Mouse (Mus musculus): Measurements from ENCODE around the gene Bmp7.

Gene Bmp7

DNA sequence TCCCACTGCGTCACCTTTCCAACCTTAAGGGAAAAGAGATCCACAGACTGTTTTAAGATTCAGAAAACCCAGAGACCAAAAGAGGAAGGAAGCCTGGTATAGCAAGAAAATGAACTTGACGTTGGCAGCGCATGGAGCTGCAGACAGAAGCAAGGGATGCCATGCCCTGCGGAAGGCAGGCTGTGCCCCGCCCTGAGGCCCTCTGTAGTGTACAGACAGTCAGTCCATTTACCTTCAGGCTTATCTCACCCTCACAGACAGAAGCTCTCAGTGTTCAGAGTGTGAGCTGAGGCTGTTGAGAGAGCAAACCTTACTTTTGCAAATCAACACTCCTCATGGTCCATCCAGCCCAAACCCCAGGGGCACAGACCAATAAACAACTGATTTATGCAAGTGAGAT is 35.1 kb downstream of the Bmp7 start:
- no peak for DNase-seq

DNA sequence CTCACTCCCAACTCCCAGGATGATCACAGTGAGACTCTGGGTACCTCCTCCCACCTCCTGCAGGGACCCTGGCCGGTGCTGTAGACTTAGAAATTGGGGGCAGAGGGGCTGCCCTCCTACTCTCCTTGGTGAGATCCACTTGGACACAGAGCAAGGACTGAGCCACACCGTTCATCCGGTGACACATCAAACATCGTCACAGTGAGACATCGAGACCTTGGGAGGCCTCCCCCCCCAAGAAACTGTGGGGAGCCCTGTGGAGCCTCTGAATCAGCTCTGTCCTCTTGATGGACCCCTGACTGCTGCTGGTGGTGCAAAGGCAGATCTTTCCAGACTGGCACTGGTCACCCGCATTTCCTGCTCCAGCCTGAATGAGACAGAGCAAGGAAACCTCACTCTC is 35.5 kb downstream of the Bmp7 start:
- no peak for DNase-seq

DNA sequence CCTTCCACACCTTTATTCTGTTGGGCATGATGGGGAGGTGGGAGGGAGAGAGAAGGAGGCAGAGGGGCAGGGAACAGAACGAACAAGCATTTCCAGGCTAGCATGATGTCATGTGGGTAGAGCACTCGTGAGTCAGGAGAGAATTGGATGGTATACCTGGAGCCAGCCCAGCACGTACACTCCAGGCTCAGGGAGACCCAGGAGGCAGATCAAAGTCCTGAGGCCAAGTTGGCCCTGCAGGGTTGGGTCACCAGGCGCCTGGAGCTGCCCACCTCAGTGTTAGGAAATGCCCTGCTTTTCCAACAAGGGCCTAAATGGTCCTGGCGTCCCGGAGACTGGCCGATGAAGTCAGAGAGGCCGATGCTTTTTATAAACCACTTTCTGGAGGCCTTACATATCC is 36.6 kb downstream of the Bmp7 start:
- DNase-seq = no peak

DNA sequence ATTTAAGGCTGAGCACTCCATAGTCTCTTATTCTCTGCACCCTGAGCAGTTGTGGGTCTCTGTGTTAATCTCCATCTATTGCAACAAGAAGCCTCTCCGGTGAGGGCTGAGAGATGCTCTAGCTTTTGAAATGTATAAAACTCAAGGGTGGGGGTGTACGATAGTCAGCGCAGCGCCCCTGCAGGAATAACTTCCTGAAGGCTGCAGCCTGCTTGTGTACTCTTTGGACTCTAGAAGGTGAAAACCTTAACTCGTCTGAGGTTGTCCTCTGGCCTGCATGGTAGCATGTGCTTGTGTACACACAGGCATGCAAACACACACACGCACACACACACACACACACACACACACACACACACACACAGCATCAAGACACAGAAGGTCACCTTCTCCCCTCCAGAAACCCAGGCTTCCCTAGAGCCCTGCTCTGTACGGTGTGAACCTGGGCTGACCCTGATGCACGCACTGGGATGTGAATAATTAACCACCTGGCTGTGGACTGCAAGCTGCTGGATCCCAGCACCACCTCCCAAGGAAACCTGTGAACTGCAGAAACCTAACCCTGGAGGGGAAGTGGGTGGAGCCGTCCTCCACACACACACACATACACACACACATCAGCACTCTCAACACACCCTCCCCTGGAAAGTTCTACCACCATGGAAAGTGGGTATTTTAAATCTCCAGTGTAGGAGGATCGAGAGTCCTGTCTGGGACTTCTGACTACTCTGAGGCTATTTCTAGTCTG is 39.0 kb downstream of the Bmp7 start:
- no peak for DNase-seq

DNA sequence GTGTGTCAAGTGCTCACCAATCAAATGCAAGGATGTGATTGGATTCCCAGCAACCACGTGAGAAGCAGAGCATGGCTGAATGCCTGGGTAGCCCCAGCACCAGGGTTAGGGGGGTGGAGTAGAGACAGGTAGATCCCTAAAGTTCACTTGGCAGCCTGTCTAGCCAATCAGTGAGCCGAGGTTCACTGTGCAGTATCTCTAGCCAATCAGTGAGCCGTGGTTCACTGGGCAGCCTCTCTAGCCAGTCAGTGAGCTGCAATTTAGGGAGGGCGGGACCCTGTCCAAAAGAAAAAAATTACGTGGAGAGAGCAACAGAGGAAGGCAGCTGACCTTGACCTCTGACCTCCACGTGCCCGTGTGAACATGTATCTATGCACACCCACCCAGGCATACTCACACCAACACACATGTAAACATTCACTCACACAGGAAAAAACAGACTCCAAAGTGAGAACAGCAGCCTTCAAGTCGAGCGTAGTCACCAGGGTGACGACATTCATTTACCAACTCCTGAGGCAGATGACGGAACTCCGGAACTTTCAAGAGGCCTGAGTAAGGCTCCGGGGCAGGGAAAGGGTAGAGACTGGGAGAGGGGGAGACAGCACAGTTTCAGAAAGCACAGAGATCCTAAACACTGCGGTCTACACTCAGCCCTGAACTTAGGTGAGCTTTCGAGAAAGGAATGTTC is 50.2 kb downstream of the Bmp7 start:
- DNase-seq = no peak

DNA sequence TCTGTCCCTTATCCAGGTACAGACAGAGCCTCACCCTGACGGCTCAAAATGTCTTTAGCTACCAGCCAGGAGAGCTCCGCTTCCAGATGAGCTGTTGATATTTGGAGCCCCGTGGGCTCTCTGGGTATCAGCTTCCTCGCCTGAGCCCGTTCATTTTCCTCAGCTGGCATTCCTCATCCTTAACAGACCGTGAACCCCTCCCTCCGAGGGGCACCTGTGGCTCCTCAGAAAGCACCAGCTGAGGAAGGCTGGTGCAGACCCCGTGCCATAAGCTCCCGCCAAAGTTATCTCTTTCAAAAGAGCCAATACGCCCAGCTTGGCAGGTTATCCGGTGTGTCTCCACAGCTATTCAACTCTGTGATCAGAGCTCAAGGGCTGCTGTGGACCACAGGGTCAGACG is 50.9 kb downstream of the Bmp7 start:
- DNase-seq = no peak

DNA sequence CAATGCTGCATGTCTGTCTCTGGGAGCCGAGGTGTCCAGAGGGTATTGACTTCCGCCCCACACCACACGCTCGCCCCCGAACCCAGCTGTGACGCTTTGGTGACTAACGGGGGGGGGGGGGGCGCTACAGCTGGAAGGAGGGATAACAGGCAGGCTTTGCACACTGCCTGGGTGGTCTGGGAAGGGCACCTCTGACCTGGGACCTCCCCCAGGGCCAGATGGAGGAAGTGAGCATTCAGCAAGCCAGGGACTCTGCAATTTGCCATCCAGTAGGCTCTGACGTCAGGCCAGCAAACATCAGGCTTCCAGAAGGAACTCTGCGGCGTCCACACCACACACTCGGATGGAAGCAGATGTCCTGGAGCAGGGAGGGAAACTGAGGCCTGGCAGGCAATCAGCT is 52.0 kb downstream of the Bmp7 start:
- DNase-seq = no peak

DNA sequence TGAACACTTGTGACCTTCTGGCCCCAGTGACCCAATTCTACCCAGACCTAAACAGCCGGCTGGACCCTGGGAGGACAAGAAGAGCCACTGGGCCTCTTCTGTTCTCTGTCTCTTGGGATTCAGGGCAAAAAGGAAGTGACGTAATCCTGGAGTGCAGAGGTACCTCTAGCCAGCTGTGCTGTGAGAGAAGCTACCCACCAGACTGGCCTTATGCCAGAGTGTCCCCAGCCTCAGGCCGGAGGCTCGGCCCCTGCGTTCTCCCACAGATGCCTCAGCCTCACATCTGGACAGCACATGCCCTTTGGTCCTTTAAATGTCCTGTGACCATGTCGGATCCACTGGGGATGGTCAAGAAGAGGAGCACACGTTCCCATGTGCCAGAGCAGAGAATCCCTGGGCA is 54.3 kb downstream of the Bmp7 start:
- no peak for DNase-seq

DNA sequence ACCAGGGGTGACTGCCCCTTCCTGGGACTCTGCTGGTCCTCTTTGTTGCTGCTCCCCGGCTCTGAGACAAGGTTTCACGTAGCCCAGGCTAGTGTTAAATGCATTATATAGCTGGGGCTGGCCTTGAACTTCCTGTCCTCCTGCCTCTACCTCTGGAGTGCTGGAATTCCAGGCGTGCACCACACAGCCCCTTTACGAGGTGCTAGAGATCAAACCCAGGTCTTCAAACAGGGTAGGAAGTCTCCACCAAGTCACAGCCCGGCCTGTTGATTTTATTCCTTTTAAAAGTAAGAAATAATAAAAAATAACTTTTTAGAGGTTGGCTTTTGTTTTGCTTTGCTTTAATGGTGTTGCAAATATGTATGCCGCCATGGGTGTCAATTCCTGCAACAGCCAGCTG is 55.5 kb downstream of the Bmp7 start:
- no peak for DNase-seq

DNA sequence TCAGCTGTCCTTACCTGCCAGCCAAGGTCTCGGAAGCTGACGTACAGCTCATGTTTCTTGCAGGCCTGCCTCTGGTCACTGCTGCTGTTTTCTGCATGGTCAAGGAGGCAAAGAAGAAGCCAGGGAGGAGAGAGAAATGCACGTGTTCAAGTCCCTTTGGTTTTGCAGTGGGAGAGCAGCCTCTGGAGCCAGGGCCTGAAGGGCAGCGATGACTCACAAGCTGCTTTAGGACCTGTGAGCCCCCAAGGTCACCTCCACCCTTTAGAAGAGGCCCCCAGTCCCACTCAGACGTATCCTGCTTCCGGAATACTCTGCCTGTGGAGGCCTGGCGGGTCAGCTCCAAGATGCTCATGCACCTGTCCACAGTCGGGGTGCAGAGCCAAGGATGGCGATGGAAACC is 64.9 kb downstream of the Bmp7 start:
- DNase-seq = no peak

DNA sequence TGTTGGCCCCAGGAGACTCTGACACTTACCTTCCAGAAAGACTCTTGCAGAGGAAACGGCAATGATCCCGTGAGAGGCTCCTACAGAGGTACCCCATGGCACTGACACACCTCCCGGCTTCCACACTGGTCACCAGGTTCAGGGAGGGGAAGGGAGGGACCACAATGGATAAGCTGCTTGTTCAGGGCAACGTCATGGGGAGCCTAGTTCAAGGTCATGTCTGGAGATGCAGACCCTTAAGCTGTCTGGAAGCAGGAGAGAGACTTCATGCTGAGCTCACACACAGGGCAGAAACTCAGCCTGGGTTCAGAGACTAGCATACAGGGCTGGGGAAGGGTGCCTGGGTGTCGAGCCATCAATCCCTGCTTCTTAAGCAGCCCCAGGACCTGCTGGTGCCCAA is 73.8 kb downstream of the Bmp7 start:
- DNase-seq = no peak

DNA sequence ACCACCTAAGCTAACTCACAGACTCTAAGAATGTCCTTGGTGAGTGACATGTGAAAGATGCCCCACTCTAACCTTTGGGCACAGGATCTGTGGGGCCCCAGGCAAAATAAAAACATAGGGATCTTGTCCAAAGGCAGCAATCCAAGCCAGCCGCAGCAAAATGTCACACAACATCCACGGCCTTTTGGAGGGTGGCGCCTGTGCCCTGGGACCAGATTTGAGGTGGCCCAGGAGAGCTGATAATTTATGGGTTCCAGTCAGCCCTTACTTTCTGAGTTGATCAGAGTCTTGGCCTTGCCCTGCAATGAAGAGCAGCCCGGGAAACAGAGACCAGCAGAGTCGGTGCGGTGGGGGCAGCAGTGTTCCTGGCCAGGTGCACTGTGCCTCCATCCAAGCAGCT is 75.0 kb downstream of the Bmp7 start:
- no peak for DNase-seq

DNA sequence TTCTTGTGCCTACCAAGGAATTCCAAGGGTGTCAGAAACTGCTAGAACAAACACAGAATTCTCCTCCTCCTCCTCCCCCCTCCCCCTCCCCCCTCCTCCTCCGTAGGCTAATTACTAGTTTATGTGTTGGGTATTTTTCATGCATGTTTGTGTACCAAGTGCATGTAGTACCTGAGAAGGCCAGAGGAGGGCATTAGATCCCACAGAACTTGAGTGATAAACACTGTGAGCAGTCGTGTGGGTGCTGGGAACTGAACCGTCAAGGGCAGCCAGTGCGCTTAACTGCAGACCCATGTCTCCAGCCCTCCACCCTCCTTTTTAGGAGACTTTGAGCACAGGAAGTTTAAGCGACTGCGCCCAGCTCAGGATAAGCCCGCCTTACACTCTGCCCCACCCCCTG is 75.6 kb downstream of the Bmp7 start:
- DNase-seq = no peak

DNA sequence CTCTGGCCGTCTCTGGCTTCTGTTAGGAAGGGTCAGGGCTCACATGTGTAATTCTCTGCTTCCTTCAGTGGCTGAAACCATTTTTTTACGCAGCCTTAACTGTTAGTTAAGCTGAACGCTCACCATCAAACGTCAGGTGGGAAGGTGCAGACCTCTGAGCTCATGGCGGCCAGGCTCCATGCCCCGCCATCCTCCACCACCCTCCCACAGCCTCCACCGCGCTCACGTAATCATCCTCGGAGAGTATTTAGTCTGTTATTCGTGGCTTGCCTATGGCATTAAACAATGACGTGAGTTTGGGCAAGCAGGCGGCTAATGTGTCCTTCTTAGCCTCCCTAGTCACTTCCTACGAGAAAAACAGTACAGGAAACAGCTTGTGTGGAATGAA is 76.7 kb downstream of the Bmp7 start:
- DNase-seq = no peak

DNA sequence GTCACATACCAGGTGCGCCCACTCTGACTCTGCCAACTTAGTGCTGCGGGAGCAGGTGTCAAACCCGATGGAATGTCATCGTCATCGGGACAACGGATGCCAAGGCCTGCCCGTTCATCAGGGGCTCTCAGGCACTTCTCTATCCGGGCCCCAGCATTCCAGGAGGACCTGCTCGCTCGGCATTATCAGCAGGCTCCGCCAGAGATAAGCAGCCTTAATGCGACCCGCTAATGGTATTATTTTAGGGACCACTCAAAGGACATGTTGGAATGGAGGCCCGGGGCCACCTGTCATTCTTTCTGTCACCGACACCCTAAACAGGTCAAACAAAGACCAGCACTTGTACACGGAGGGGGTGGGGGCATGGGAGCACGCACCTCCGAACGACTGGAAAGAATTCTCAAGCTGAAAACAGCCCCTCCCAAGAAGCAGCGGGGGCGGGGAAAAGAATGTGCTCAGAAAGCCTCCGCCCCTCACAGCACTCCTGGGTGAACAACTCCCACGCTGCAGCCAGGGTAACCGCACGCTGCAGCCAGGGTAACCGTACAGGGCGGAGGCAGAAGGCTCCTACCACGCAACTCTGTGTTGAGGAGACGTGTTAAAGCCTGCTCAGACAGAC is 77.2 kb downstream of the Bmp7 start:
- DNase-seq = peak in 1 of 2 experiments; percentile 16

DNA sequence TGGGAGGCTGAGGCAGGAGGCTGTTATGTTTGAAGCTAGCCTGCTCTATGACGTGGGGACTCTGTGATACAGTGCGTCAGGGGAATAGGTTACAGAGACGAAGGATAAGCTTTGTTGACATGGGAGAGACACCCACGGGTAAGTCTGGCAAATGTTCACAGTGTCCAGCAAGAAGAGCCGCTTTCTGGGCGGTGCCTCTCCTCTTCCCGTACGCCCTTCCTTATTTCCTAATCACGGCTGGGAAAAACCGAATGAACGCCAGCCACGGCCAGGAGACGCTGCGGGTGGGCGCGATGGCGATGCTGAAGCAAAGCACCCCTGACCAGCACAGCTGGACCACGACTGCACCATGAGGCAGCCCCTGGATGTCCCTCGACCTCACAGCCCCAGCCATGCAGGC is 77.7 kb downstream of the Bmp7 start:
- no peak for DNase-seq

DNA sequence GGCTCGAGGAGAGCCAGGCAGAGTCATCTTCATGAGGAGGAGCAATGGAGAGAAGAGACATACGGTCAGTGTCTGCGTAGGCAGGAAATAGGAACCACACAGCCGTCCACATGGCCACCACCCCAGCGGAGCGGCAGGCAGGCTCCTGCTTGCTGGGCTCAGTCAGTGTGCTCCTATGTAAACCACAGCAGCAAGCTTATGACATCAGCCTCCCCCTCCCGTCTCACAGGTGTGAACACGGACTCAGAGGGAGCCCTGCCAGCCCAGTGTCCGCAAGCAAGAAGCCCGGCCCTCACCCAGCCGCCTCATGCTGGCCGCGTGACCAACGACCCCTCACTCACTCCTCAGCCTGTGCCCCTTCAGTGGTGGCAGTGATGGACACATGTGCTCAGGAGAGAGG is 78.5 kb downstream of the Bmp7 start:
- DNase-seq = no peak

DNA sequence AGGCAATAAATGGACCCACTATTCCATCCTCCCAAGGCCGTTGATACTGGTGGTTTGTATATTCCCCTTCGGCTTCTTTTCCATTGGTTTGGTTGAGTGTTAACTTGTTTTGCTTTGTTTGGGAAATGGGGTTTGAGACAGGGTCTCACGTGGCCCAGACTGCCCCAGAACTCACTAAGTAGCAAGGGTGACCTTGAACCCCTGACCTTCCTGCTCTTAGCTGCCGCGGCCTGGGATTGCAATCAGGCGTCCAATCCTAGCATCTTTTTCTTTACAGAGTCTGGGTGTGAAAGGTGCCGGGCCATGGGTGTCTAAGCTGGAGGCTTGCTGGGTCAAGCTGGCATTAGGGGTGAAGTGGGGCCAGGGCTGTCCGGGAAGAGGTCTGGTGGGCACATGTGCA is 79.5 kb downstream of the Bmp7 start:
- no peak for DNase-seq

DNA sequence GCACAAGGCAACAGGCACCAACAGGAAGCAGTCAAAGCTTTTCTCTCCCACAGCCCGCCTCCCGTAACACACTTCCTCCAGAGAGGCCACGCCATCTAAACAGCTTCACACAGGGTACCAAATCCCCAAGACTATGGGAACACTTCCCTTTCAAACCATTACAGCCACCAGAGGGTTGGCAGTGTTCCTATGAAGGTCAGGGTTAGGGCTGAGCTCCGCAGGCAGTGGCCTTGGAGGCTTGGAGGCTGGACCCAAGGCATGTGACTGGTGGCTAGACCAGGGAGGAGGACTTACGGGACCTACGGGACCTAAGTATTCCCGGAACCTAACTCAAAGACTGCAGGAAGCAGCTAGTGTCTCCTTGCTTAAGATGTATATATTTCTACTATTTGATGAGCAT is 80.0 kb downstream of the Bmp7 start:
- no peak for DNase-seq

DNA sequence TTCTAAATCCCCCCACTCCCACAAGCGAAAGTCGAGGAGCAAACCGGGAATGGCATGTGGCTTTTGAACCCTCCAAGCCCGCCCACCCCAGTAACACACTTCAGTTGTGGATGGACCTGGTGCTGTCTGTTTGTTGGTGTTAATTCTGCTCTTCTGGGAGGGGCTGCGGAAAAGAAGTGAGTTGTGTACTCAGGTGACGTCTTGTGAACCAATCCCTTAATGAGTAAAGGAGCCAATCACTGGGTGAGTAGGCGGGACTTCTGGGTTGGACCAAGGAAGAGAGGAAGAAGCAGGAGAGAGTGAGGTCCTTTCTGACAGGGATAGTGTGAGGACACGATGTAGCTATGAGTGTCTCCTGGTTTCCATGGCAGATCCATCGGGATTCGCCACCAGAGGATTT is 83.1 kb downstream of the Bmp7 start:
- no peak for DNase-seq

DNA sequence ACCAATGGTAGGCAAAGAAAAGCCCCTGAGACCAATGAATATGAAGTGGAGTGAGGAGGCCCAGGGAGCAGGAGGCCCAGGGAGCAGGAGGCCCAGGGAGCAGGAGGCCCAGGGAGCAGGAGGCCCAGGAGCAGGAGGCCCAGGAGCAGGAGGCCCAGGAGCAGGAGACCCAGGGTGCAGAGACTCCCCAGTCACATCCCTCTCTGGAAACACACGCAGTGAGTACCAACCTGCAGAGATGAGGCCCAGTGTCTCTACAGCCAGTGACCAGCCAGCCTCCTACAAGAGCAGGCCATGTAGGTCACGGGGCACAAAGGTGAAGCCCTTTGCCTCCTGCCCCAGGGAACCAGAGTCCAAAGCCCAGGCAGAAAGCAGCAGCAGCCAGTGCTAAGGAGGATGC is 83.6 kb downstream of the Bmp7 start:
- no peak for DNase-seq

DNA sequence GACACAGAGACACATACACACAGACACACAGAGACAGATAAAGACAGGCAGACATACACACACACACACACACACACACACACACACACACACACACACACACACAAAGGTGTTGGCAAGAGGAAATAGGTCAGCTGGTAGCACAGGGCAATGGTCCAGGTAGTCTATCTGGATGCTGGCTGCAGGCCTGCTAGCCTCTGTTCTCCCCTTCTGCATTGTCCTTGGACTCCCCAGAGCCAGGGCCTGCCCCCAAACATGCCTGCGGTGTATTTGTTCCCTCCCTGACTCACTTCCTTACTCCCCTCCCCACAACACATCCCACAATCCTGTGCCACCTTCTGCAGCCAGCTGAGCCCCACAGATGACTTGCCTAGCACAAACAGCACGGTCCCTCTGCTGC is 86.0 kb downstream of the Bmp7 start:
- no peak for DNase-seq

DNA sequence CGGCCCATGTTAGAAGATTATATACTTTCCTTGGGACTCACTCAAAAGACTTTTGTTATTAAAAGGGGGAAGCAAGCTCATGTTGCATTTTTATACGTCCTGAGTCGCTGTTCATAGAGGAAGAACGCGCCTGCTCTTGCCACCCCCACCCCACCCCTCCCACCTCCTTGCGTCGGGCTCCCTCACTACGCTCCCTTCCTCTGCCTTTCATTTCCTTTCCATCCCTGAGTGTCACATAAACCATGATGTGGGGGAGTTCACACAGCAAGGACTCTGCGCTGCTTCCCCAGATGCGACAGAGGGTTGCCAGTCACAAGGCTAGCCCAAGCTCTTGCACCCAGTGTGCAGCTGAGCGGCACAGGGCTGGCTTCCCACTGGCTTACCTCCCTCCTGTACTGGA is 88.3 kb downstream of the Bmp7 start:
- no peak for DNase-seq

DNA sequence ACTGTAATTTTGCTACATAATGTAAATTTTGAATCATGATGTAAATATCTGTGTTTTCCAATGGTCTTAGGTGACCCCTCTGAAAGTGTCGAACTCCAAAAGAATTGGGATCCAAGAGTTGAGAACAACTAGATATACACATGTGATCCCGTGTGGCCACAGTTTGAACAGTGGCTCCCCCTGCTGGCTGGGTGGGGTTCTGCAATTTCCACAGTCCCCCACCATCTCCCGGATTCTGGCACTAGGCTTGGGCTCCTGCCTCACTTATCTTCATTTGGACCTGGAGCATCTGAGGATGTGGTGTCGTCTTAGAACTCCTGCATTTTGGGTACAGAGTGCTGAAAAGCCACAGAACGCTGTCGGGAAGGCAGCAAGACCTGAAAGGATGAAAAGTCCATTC is 91.9 kb downstream of the Bmp7 start:
- no peak for DNase-seq

DNA sequence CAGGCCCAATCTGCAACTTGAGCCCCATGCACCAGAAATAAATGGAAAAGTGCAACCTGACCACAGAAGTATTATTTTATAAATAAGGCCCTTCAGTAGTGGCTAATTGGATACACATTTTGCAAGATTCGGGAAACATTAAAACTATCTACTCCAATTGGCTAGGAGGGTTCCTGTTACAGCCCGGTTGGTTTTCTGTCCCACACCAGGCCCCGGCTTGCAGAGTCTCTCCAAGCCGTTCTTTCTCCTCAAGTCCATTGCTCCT is 93.9 kb downstream of the Bmp7 start:
- no peak for DNase-seq

Data from thymus, adult 18-20 months (tissue).